Mouse (Mus musculus) heart, embryonic 14.5 days (tissue): ENCODE data around the gene Itga2b. TPM values are rescaled to one million over a fixed set of nuclear protein-coding genes. Genes with fewer than 3 reads are reported as not detected.
"Not testable (repeated sequence)": the region's sequence is repeated elsewhere in the genome, so short reads cannot be mapped to it uniquely, and the experiment has no call there.

Experiments
- ATAC-seq: fragments of 200-750 bp; cut with Nextera tagmentation; 2 replicates; pipeline ENCODE4 v1.8.0; 2017; ENCODE audit warnings: low read depth, moderate TSS enrichment; ENCODE audit not compliant: insufficient number of reproducible peaks, insufficient read depth, low FRiP score
- H3K27ac ChIP-seq, 2 experiments: fragments of 200-500 bp in 1 of 2; fragments of 300-500 bp in 1 of 2; sonication (generic) in 1 of 2; replicated peaks in 1 of 2; 2 replicates each; pipeline ENCODE4 v1.5.1; 2012 to 2014; ENCODE audit warnings: low read depth in 2 of 2, low read length in 2 of 2, control low read depth in 1 of 2, mild to moderate bottlenecking in 1 of 2, mixed read lengths in 1 of 2; ENCODE audit not compliant: control insufficient read depth in 1 of 2, insufficient read depth in 1 of 2
- H3K27me3 ChIP-seq: fragments of 300-500 bp; sonication (generic); 2 replicates; pipeline ENCODE4 v1.6.1; 2014; ENCODE audit warnings: mild to moderate bottlenecking, low read length, control low read depth; ENCODE audit not compliant: control insufficient read depth, insufficient read depth
- H3K36me3 ChIP-seq: fragments of 300-500 bp; sonication (generic); 2 replicates; pipeline ENCODE4 v1.6.1; 2014; ENCODE audit warnings: mild to moderate bottlenecking, control low read depth, low read length, mixed read lengths; ENCODE audit not compliant: control insufficient read depth, insufficient read depth
- H3K4me1 ChIP-seq, 2 experiments: fragments of 200-500 bp in 1 of 2; fragments of 300-500 bp in 1 of 2; sonication (generic) in 1 of 2; 2 replicates each; pipeline ENCODE4 v1.6.1; 2012 to 2014; ENCODE audit warnings: low read length in 2 of 2, control low read depth in 1 of 2, mixed read lengths in 1 of 2; ENCODE audit not compliant: control insufficient read depth in 2 of 2, insufficient read depth in 2 of 2
- H3K4me2 ChIP-seq: fragments of 300-500 bp; sonication (generic); 2 replicates; pipeline ENCODE4 v1.6.1; 2014; ENCODE audit warnings: mild to moderate bottlenecking, low read length
- H3K4me3 ChIP-seq, 2 experiments: fragments of 200-500 bp in 1 of 2; fragments of 300-500 bp in 1 of 2; sonication (generic) in 1 of 2; 2 replicates each; pipeline ENCODE4 v1.5.1; 2012 to 2014; ENCODE audit warnings: low read length in 2 of 2, mild to moderate bottlenecking in 2 of 2, control low read depth in 1 of 2, low read depth in 1 of 2, moderate library complexity in 1 of 2; ENCODE audit not compliant: control insufficient read depth in 1 of 2, insufficient read depth in 1 of 2
- H3K9ac ChIP-seq: fragments of 300-500 bp; sonication (generic); 2 replicates; pipeline ENCODE4 v1.6.1; 2014; ENCODE audit warnings: mild to moderate bottlenecking, low read length
- H3K9me3 ChIP-seq: fragments of 300-500 bp; sonication (generic); 2 replicates; pipeline ENCODE4 v1.6.1; 2016; ENCODE audit warnings: low read length, control low read depth; ENCODE audit not compliant: control insufficient read depth
- WGBS: fragments of 180-500 bp; shearing (Covaris S2); extraction: QIAGEN DNeasy Blood & Tissue Kit; methylation state at CpG from one replicate; pipeline ENCODE4 v1.1.7; 2014; 5-methylcytosine and 5-hydroxymethylcytosine counted together
- polyA plus RNA-seq: library from polyadenylated mRNA; unstranded; fragments of >200 nt; fragmentation: Nextera tagmentation; extraction: Ambion mirVana; gene quantifications from 2 replicates; pipeline ENCODE4 v1.2.1, GENCODE M21; 2014

Itga2b gene
- polyA plus RNA-seq, 1 experiment from 2014 or later = 6.7 TPM

DNA sequence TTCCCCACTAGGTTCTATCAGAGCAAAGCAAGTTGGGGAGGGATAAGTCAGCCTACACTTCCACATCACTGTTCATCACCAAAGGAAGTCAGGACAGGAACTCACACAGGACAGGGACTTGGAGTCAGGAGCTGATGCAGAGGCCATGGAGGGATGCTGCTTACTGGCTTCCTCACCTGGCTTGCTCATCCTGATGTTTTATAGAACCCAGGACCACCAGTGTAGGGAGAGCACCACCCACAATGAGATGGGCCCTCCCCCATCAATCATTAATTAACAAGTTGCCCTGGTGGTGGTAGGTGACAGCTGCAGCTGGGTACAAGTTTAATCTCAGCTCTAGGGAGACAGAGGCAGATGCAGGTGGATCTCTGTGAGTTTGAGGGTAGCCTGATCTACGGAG, 52.8 kb downstream of the Itga2b start:
- H3K27ac ChIP-seq = no peak overlapping the region
- H3K4me2 ChIP-seq = no peak overlapping the region
- WGBS = 79% methylated on average over 1 of the region's 1 CpGs
- H3K4me1 ChIP-seq = no peaks in the 10 kb centered on the region
- ATAC-seq = no peak
- no peak overlapping the region for H3K4me3 ChIP-seq
- H3K9ac ChIP-seq = no peak overlapping the region
- H3K27me3 ChIP-seq = no peaks in the 10 kb centered on the region
- H3K9me3 ChIP-seq = no peaks in the 10 kb centered on the region
- no peaks in the 10 kb centered on the region for H3K36me3 ChIP-seq

- H3K4me2 ChIP-seq = no peak overlapping the region
- no peak overlapping the region for H3K9ac ChIP-seq
- no peaks in the 10 kb centered on the region for H3K27me3 ChIP-seq
- no peak overlapping the region for H3K27ac ChIP-seq
- no peak for ATAC-seq
- H3K4me3 ChIP-seq = no peak overlapping the region
- 0 out of 4 replicates have a peak, but pooled peaks cover 2 to 4% of the 10 kb centered on the region in 2 experiments for H3K4me1 ChIP-seq
- H3K36me3 ChIP-seq = no peaks in the 10 kb centered on the region
- no peaks in the 10 kb centered on the region for H3K9me3 ChIP-seq
- WGBS = 66% methylated on average over 10 of the region's 10 CpGs
Observed at GRCm38 (mm10) chr11:102415034-102415802, 54.7 kb downstream of the Itga2b start.

DNA sequence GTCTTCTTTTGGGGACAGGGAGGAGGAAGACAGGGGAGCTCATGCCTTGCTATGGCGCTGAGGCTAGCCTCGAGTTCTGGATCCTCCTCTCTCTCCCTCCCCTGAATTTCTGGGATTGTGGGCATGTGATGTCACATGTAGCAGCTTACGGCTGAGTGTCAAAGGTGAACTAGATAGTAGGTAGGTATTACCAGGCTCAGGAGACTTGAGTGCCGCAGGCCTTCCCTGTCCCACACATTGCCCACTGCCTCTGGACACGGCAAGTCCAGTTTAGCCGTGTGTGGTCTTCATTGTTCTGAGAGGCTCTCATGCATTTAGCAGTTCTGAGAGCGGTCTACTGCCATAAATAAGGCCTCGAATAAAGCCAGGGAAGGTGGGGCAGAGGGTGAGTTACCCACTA, 56.9 kb downstream of the Itga2b start:
- Histone ChIP-seq H3K27me3 (no peaks in the 10 kb centered on the region), H3K9me3 (no peaks in the 10 kb centered on the region), H3K27ac (no peak overlapping the region), H3K36me3 (no peaks in the 10 kb centered on the region), H3K4me2 (no peak overlapping the region), H3K9ac (no peak overlapping the region), H3K4me1 (0 out of 4 replicates have a peak, but pooled peaks cover 2 to 7% of the 10 kb centered on the region in 2 experiments), H3K4me3 (no peak overlapping the region)
- 71% methylated on average over 8 of the region's 8 CpGs for WGBS
- ATAC-seq = no peak

DNA sequence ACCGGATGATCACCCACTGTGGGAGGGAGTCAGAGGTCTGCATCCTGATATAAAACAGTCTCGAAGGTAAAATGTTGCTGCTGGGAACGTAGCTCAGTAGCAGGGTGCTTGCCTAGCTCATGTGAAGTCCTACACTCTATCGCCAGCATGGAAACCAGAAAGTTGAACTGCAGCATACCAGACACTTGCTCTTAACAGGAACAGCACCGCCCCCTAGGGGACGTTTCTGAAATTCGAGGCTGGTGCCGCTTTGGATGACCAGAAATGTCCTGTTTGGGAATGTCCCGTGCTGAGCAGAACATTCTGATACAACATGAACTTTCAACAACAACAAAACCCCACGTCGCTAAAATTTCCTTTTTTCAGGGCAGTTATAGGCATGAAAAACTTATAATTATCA, 58.2 kb downstream of the Itga2b start:
- ATAC-seq = no peak
- Histone ChIP-seq H3K4me3 (no peak overlapping the region), H3K4me2 (no peak overlapping the region), H3K9ac (peak overlapping the region; percentile 2; the same call in 1 of the 2 replicates), H3K27me3 (no peaks in the 10 kb centered on the region), H3K36me3 (no peaks in the 10 kb centered on the region), H3K4me1 (peaks cover 2 to 7% of the 10 kb centered on the region in 2 experiments; a peak in 1 of 4 replicates), H3K27ac (no peak overlapping the region), H3K9me3 (no peaks in the 10 kb centered on the region)
- WGBS = 7% methylated on average over 11 of the region's 11 CpGs

DNA sequence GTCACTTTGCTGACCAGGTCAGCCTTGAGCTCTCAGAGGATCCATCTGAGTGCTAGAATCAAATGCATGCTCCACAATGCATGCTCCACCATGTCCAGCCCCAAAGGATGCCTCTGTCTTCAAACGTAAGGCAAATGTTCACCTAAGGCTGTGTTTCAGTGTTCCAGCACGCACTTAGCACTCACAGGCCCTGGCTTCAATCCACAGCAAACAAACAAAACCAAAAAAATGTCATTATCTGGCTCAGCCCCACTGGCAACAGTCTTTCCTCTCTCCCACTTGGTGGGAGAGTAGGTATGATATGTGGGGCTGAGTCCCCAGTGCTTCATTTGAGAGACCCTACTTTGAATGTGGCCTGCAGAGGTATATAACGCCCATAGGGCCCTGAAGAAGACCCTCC, 58.9 kb downstream of the Itga2b start:
- no peak overlapping the region for H3K27ac ChIP-seq

DNA sequence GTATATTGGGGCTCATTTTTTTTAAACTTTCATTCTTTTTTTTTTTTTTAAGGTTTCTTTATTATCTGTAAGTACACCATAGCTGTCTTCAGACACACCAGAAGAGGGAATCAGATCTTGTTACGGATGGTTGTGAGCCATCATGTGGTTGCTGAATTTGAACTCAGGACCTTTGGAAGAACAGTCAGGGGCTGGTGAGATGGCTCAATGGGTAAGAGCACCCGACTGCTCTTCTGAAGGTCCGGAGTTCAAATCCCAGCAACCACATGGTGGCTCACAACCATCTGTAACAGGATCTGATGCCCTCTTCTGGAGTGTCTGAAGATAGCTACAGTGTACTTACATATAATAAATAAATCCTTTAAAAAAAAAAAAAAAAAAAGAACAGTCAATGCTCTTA, 59.6 kb downstream of the Itga2b start:
- H3K9me3 ChIP-seq, H3K4me3 ChIP-seq, H3K36me3 ChIP-seq, ATAC-seq, H3K9ac ChIP-seq, H3K27ac ChIP-seq, H3K27me3 ChIP-seq, H3K4me2 ChIP-seq: not testable (repeated sequence)
- WGBS = 93% methylated on average over 3 of the region's 3 CpGs
- H3K4me1 ChIP-seq = peaks cover 12 to 20% of the 10 kb centered on the region in 2 experiments

More for the DNA sequence above, 58.9 kb downstream of the Itga2b start:
- no peaks in the 10 kb centered on the region for H3K9me3 ChIP-seq
- no peak overlapping the region for H3K4me3 ChIP-seq
- no peaks in the 10 kb centered on the region for H3K27me3 ChIP-seq
- H3K4me1 ChIP-seq = peaks cover 7 to 14% of the 10 kb centered on the region in 2 experiments
- no peak for ATAC-seq
- 72% methylated on average over 3 of the region's 3 CpGs for WGBS
- H3K4me2 ChIP-seq = no peak overlapping the region
- H3K36me3 ChIP-seq = 0 out of 2 replicates have a peak, but pooled peaks cover under 1% of the 10 kb centered on the region
- H3K9ac ChIP-seq = peak overlapping the region; percentile 2; the same call in 1 of the 2 replicates

DNA sequence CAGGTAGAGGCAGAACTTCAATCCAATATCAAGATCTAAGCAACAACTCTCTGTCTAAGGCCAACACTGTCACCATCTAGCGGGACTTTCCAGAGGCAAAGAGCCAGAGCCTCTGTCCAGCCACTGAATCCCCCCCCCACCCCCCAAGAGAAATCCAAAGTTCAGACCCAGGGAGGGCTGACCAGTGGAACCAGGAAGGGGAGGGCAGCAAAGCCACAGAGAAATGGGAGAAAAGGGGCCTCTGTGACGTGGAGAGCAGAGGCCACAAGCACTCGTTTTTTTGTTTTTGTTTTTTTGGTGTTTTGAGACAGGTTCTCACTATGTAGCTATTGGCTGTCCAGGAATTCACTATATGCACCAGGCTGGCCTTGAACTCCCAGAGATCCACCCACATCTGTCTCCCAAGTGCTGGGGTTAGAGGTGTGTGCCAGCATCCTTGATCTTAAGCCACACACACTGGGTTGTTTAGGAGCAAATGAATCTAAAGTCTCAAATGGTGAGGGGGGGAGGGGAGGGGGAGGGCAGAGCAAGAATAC, 60.1 kb downstream of the Itga2b start:
- Histone ChIP-seq H3K36me3 (peaks cover 13% of the 10 kb centered on the region), H3K4me2 (no peak overlapping the region; the same call in 1 of the 2 replicates)

More for the DNA sequence above, 60.1 kb downstream of the Itga2b start:
- 76% methylated on average over 3 of the region's 3 CpGs for WGBS
- H3K4me3 ChIP-seq = no peak overlapping the region
- no peaks in the 10 kb centered on the region for H3K9me3 ChIP-seq
- ATAC-seq = no peak
- H3K27ac ChIP-seq = no peak overlapping the region
- peaks cover 14 to 24% of the 10 kb centered on the region in 2 experiments for H3K4me1 ChIP-seq
- H3K27me3 ChIP-seq = no peaks in the 10 kb centered on the region
- H3K9ac ChIP-seq = no peak overlapping the region
